Mouse (Mus musculus) bone marrow, adult 2 months (tissue): ENCODE measurements around the gene Zbed4. TPM values are rescaled to one million over a fixed set of nuclear protein-coding genes. Genes with fewer than 3 reads are reported as not detected.
"Not testable (repeated sequence)": the region's sequence is repeated elsewhere in the genome, so short reads cannot be mapped to it uniquely, and the experiment has no call there.

Source experiments
- H3K27ac ChIP-seq: fragments of 200-500 bp; 2 replicates; pipeline ENCODE4 v1.5.1; 2012; ENCODE audit warnings: low read depth, mild to moderate bottlenecking, control low read depth, inconsistent platforms, low read length; ENCODE audit not compliant: control insufficient read depth, poor library complexity, insufficient read depth
- H3K4me1 ChIP-seq: fragments of 200-500 bp; 2 replicates; pipeline ENCODE4 v1.6.1; 2011; ENCODE audit warnings: low read length; ENCODE audit not compliant: control insufficient read depth, insufficient read depth
- H3K4me3 ChIP-seq: fragments of 200-500 bp; replicated peaks from 2 replicates; pipeline ENCODE3; 2011; ENCODE audit warnings: mild to moderate bottlenecking, low read depth, low read length, control low read depth; ENCODE audit not compliant: control insufficient read depth
- CTCF ChIP-seq: fragments of 200-500 bp; IDR thresholded peaks from 2 replicates; pipeline ENCODE4 v1.5.1; 2011; ENCODE audit warnings: low read length, control low read depth; ENCODE audit not compliant: control insufficient read depth, insufficient read depth
- POLR2A ChIP-seq: fragments of 200-500 bp; IDR thresholded peaks from 2 replicates; pipeline ENCODE4 v1.6.1; 2011; ENCODE audit warnings: low read depth, mild to moderate bottlenecking, control low read depth, low read length, borderline replicate concordance; ENCODE audit not compliant: control insufficient read depth
- WGBS: fragments of 180-500 bp; shearing (Covaris S2); methylation state at CpG from one replicate; pipeline ENCODE4 v1.1.7; 2018; 5-methylcytosine and 5-hydroxymethylcytosine counted together
- polyA plus RNA-seq: library from polyadenylated mRNA; stranded (reverse); fragments of >200 nt; gene quantifications from 2 replicates; pipeline ENCODE4 v1.2.4, GENCODE M21; 2011; ENCODE audit warnings: low replicate concordance; ENCODE audit not compliant: missing spikeins, insufficient read depth, insufficient read length

Gene Zbed4
- polyA plus RNA-seq, 1 experiment = 19.7 TPM

GRCm38 (mm10) chr15:88745926-88746325 lies 5.5 kb upstream of the Zbed4 start:
- WGBS = 74% methylated on average over 3 of the region's 3 CpGs
- Histone ChIP-seq H3K4me3 (no peak overlapping the region), H3K27ac (no peak overlapping the region), H3K4me1 (peaks cover 7% of the 10 kb centered on the region; the same call in 1 of the 2 replicates)
- TF ChIP-seq POLR2A (no peak), CTCF (no peak)

GRCm38 (mm10) chr15:88749617-88750016 lies 1.8 kb upstream of the Zbed4 start:
- H3K27ac ChIP-seq, H3K4me3 ChIP-seq, H3K4me1 ChIP-seq: not testable (repeated sequence)
- 81% methylated on average over 8 of the region's 8 CpGs for WGBS

GRCm38 (mm10) chr15:88750032-88750431 lies 1.4 kb upstream of the Zbed4 start:
- Histone ChIP-seq H3K4me1 (peaks cover 6% of the 10 kb centered on the region; the same call in 1 of the 2 replicates), H3K4me3 (no peak overlapping the region), H3K27ac (no peak overlapping the region)
- no peak for TF ChIP-seq POLR2A
- WGBS = 55% methylated on average over 10 of the region's 10 CpGs

GRCm38 (mm10) chr15:88750677-88751563 lies 540 bp upstream of the Zbed4 start:
- peak overlapping the region; percentile 60 for H3K4me3 ChIP-seq
- H3K27ac ChIP-seq = peak overlapping the region; percentile 78
- H3K4me1 ChIP-seq = peaks cover 7% of the 10 kb centered on the region; the same call in 1 of the 2 replicates
- TF ChIP-seq CTCF = no peak; the same call in 1 of the 2 replicates
- TF ChIP-seq POLR2A = peak; percentile 88
- 3% methylated on average over 54 of the region's 54 CpGs for WGBS

- Histone ChIP-seq H3K4me1 (peaks cover 7% of the 10 kb centered on the region; the same call in 1 of the 2 replicates), H3K27ac (peak overlapping the region; percentile 81), H3K4me3 (peak overlapping the region; percentile 76)
- under 1% methylated on average over 8 of the region's 8 CpGs for WGBS
- TF ChIP-seq POLR2A (no peak), CTCF (no peak)
Measured at GRCm38 (mm10) chr15:88752403-88752733, 908 bp downstream of the Zbed4 start.

- WGBS = 83% methylated on average over 2 of the region's 2 CpGs
- H3K27ac ChIP-seq = no peak overlapping the region
- H3K4me3 ChIP-seq = no peak overlapping the region
- TF ChIP-seq POLR2A (no peak), CTCF (no peak)
- peaks cover 5% of the 10 kb centered on the region; the same call in 1 of the 2 replicates for H3K4me1 ChIP-seq
Measured at GRCm38 (mm10) chr15:88754896-88755295, 3.4 kb downstream of the Zbed4 start.

- peaks cover 2% of the 10 kb centered on the region; the same call in 1 of the 2 replicates for H3K4me1 ChIP-seq
- no peak overlapping the region for H3K4me3 ChIP-seq
- 0 out of 2 replicates have a peak, but pooled peaks have one; percentile 18 for TF ChIP-seq POLR2A
- no peak for TF ChIP-seq CTCF
- WGBS = 97% methylated on average over 18 of the region's 18 CpGs
- H3K27ac ChIP-seq = no peak overlapping the region
Measured at GRCm38 (mm10) chr15:88755761-88756160, 4.3 kb downstream of the Zbed4 start.

GRCm38 (mm10) chr15:88758061-88758460 lies 6.6 kb downstream of the Zbed4 start:
- TF ChIP-seq POLR2A (no peak), CTCF (no peak)
- Histone ChIP-seq H3K4me3 (no peak overlapping the region), H3K27ac (no peak overlapping the region), H3K4me1 (peaks cover 3% of the 10 kb centered on the region)
- WGBS = 80% methylated on average over 3 of the region's 3 CpGs
